Mouse (Mus musculus): ENCODE data around the gene Nr1h3. TPM values are rescaled to one million over a fixed set of nuclear protein-coding genes. Genes with fewer than 3 reads are reported as not detected.

Nr1h3 gene
- total and polyA plus RNA-seq, 3 experiments = 0.17 to 0.93 TPM; not detected in 1

GRCm38 (mm10) chr2:91139311-91139710 is 63.3 kb downstream of the Nr1h3 start:
- Histone ChIP-seq H3K27me3 (replicated peaks) (no peaks in the 10 kb centered on the region), H3K36me3 (replicated peaks in 1 of 2; ENCODE audit: control insufficient read depth in 1 of 2, insufficient read depth in 1 of 2, low read length in 1 of 2) (peaks cover 71 to 96% of the 10 kb centered on the region in 2 experiments), H3K4me2 (ENCODE audit: insufficient read depth, low read depth, poor library complexity, severe bottlenecking) (no peak overlapping the region), H3K4me1 (ENCODE audit: control insufficient read depth in 1 of 2, insufficient read depth in 2 of 2) (peaks cover 10 to 35% of the 10 kb centered on the region in 2 experiments), H3K4me3 (replicated peaks in 1 of 3; ENCODE audit: low read depth in 2 of 3, low read length in 2 of 3, poor library complexity in 1 of 3) (no peak overlapping the region), H3K79me2 (replicated peaks; ENCODE audit: control insufficient read depth, extremely low read depth, insufficient read depth, poor library complexity, severe bottlenecking) (no peaks in the 10 kb centered on the region), H3K9ac (ENCODE audit: insufficient read depth, low read depth) (no peak overlapping the region), H3K27ac (ENCODE audit: insufficient read depth, low read depth) (no peak overlapping the region), H3K9me3 (replicated peaks; ENCODE audit: low read length) (no peaks in the 10 kb centered on the region)
- dilution Hi-C loops (cut with MboI; ENCODE audit: extremely low pct_ligation_motif_present, extremely low pct_unique_long_range_greater_than_20kb, low sequenced_read_pairs) (no loop called here), in situ Hi-C loops (cut with MboI; ENCODE audit: low pct_ligation_motif_present, low pct_unique_long_range_greater_than_20kb, low sequenced_read_pairs) (no loop called here)
- no peak for DNase-seq (ENCODE audit: extremely low read depth)
- TF ChIP-seq MAFK (IDR thresholded peaks at IDR 0.05; ENCODE audit: insufficient replicate concordance, low read length) = no peak
- no peak for TF ChIP-seq RAD21 (IDR thresholded peaks at IDR 0.05; ENCODE audit: low read depth, low read length)
- no peak for TF ChIP-seq POLR2A (IDR thresholded peaks at IDR 0.05; ENCODE audit: low read depth, low read length)
- no peak for TF ChIP-seq MYC (IDR thresholded peaks at IDR 0.05; ENCODE audit: low read depth, low read length)
- TF ChIP-seq TCF12 (IDR thresholded peaks at IDR 0.05; ENCODE audit: low read depth, low read length) = no peak
- TF ChIP-seq ZNF384 (IDR thresholded peaks at IDR 0.05; ENCODE audit: low read depth, low read length) = no peak
- no peak for TF ChIP-seq E2F4 (IDR thresholded peaks at IDR 0.05; ENCODE audit: insufficient replicate concordance, low read depth, low read length)
- TF ChIP-seq IRF4 (IDR thresholded peaks at IDR 0.05; ENCODE audit: low read depth, low read length) = no peak
- TF ChIP-seq PAX5 (IDR thresholded peaks at IDR 0.05; ENCODE audit: low read length) = no peak
- no peak for TF ChIP-seq MAZ (IDR thresholded peaks at IDR 0.05; ENCODE audit: low read depth, low read length)
- no peak for TF ChIP-seq BHLHE40 (IDR thresholded peaks at IDR 0.05; ENCODE audit: low read depth, low read length)
- no peak for TF ChIP-seq TBP (conservative IDR thresholded peaks at IDR 0.05; ENCODE audit: low read depth, low read length)
- TF ChIP-seq ELF1 (IDR thresholded peaks at IDR 0.05; ENCODE audit: low read depth, low read length) = no peak
- no peak for TF ChIP-seq CTCF (conservative IDR thresholded peaks at IDR 0.05 in 1 of 2, IDR thresholded peaks at IDR 0.05 in 1 of 2; ENCODE audit: low read depth in 2 of 2, low read length in 2 of 2)
- no peak for TF ChIP-seq SIN3A (IDR thresholded peaks at IDR 0.05; ENCODE audit: low read length)

- Histone ChIP-seq H3K36me3 (replicated peaks in 1 of 2; ENCODE audit: control insufficient read depth in 1 of 2, insufficient read depth in 1 of 2, low read length in 1 of 2) (peaks cover 57 to 90% of the 10 kb centered on the region in 2 experiments), H3K27me3 (replicated peaks) (no peaks in the 10 kb centered on the region), H3K4me1 (ENCODE audit: control insufficient read depth in 1 of 2, insufficient read depth in 2 of 2) (peaks cover 10 to 35% of the 10 kb centered on the region in 2 experiments), H3K9me3 (replicated peaks; ENCODE audit: low read length) (no peaks in the 10 kb centered on the region), H3K4me3 (replicated peaks in 1 of 3; ENCODE audit: low read depth in 2 of 3, low read length in 2 of 3, poor library complexity in 1 of 3) (no peak overlapping the region), H3K79me2 (replicated peaks; ENCODE audit: control insufficient read depth, extremely low read depth, insufficient read depth, poor library complexity, severe bottlenecking) (no peaks in the 10 kb centered on the region), H3K4me2 (ENCODE audit: insufficient read depth, low read depth, poor library complexity, severe bottlenecking) (no peak overlapping the region), H3K9ac (ENCODE audit: insufficient read depth, low read depth) (no peak overlapping the region), H3K27ac (ENCODE audit: insufficient read depth, low read depth) (no peak overlapping the region)
- dilution Hi-C loops (cut with MboI; ENCODE audit: extremely low pct_ligation_motif_present, extremely low pct_unique_long_range_greater_than_20kb, low sequenced_read_pairs) = no loop called here
- no peak for DNase-seq (ENCODE audit: extremely low read depth)
- TF ChIP-seq TCF12 (IDR thresholded peaks at IDR 0.05; ENCODE audit: low read depth, low read length) (no peak), SMC3 (IDR thresholded peaks at IDR 0.05; ENCODE audit: low read depth, low read length) (no peak), GABPA (IDR thresholded peaks at IDR 0.05; ENCODE audit: insufficient replicate concordance, low read depth, low read length) (no peak), CTCF (conservative IDR thresholded peaks at IDR 0.05 in 1 of 2, IDR thresholded peaks at IDR 0.05 in 1 of 2; ENCODE audit: low read depth in 2 of 2, low read length in 2 of 2) (no peak), CHD2 (IDR thresholded peaks at IDR 0.05; ENCODE audit: low read length) (no peak), ZKSCAN1 (IDR thresholded peaks at IDR 0.05; ENCODE audit: borderline replicate concordance, low read depth, low read length) (no peak), MAFK (IDR thresholded peaks at IDR 0.05; ENCODE audit: insufficient replicate concordance, low read length) (no peak), NRF1 (IDR thresholded peaks at IDR 0.05; ENCODE audit: low read depth, low read length) (no peak), BHLHE40 (IDR thresholded peaks at IDR 0.05; ENCODE audit: low read depth, low read length) (no peak), USF1 (IDR thresholded peaks at IDR 0.05; ENCODE audit: low read depth, low read length) (no peak), CHD1 (IDR thresholded peaks at IDR 0.05; ENCODE audit: low read depth, low read length) (no peak), ZC3H11A (IDR thresholded peaks at IDR 0.05; ENCODE audit: low read depth, low read length) (no peak), E2F4 (IDR thresholded peaks at IDR 0.05; ENCODE audit: insufficient replicate concordance, low read depth, low read length) (no peak)
- in situ Hi-C loops (cut with MboI; ENCODE audit: low pct_ligation_motif_present, low pct_unique_long_range_greater_than_20kb, low sequenced_read_pairs) = no loop called here
These were observed 65.2 kb downstream of the Nr1h3 start for GRCm38 (mm10) chr2:91137481-91137880.
